Mouse (Mus musculus): ENCODE data around the gene Jam2. TPM values are rescaled to one million over a fixed set of nuclear protein-coding genes. Genes with fewer than 3 reads are reported as not detected.

The Jam2 gene
- total RNA-seq, 2 experiments from 2014 or later: 0.04 TPM; not detected in 1

- peak; percentile 12 for ATAC-seq (ENCODE audit: poor library complexity, severe bottlenecking)
Measured at GRCm38 (mm10) chr16:84835441-84835822, 61.5 kb downstream of the Jam2 start, which contains the start of gene Atp5j. TSS of gene Atp5j (minus strand) at chr16:84835625.

- ATAC-seq (ENCODE audit: poor library complexity, severe bottlenecking): peak; percentile 1; the same call in 1 of the 2 replicates
Measured at GRCm38 (mm10) chr16:84835823-84836743, 62.2 kb downstream of the Jam2 start.

GRCm38 (mm10) chr16:84838576-84838975 is 64.7 kb downstream of the Jam2 start:
- ATAC-seq (ENCODE audit: poor library complexity, severe bottlenecking): no peak

GRCm38 (mm10) chr16:84853492-84853891 is 79.6 kb downstream of the Jam2 start:
- ATAC-seq (ENCODE audit: poor library complexity, severe bottlenecking): no peak

GRCm38 (mm10) chr16:84864656-84865055 is 90.7 kb downstream of the Jam2 start:
- no peak for ATAC-seq (ENCODE audit: poor library complexity, severe bottlenecking)

GRCm38 (mm10) chr16:84873805-84874204 is 99.9 kb downstream of the Jam2 start:
- ATAC-seq (ENCODE audit: poor library complexity, severe bottlenecking): no peak

- no peak for ATAC-seq (ENCODE audit: poor library complexity, severe bottlenecking)
Measured at GRCm38 (mm10) chr16:84875012-84875717, 101.2 kb downstream of the Jam2 start.

Other genes starting within 250 kb of the Jam2 start
- gene Mrpl39, start 38.4 kb upstream of the Jam2 start, total RNA-seq (2015): 26.1 and 29.2 TPM in 2 replicates
- 37.8 and 41.1 TPM in 2 replicates for gene Mrpl39, start 38.4 kb upstream of the Jam2 start, total RNA-seq (2017)
- 65.5 and 73.3 TPM in 2 replicates for gene Gabpa, start 60.8 kb downstream of the Jam2 start, total RNA-seq (2015)
- gene Gabpa, start 60.8 kb downstream of the Jam2 start, total RNA-seq (2017): 75.7 and 80.7 TPM in 2 replicates
- gene Atp5j, start 61.5 kb downstream of the Jam2 start, total RNA-seq (2015): 340 and 390 TPM in 2 replicates
- 210 and 312 TPM in 2 replicates for gene Atp5j, start 61.5 kb downstream of the Jam2 start, total RNA-seq (2017)